Mouse (Mus musculus): ENCODE data around the gene Acta1.

Gene Acta1

DNA sequence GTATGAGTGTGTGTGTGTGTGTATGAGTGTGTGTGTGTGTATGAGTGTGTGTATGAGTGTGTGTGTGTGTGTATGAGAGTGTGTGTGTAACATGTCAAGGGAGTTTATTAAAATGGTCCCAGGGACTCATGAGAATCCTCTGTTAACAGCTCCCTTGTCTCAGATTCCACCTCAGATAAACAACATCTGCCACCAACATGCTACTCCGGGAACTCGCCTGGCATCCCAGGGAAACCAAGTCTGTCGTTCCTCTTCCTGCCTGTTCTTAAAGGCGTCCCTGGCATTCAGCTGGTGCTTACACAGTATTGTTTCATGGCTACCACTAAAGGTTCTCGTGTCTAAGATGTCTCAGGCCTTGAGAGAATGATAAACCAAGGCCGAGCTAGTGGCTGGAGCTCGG lies 50.2 kb downstream of the Acta1 start:
- no peak for DNase-seq (ENCODE audit: low spot score)

DNA sequence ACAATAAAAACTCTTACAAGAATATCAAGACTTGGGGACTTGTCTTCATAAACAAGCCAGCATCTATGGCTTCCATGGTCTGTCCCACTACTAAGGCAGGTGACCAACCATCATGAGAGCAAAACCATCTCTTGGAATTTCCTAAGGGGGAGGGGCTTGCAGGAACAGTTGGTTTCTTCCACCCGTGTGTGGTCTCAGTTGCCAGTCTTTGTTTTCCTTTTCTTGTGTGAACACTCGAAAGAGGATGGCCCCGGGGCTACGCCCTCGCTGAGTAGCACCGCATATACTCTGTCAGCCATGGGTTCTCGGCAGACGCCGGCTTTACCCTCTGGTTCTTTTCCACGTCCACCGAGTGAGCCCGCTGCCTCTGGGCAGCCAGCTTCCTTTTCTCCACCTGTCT lies 52.5 kb downstream of the Acta1 start:
- DNase-seq (ENCODE audit: low spot score): no peak

All from urinary bladder, postnatal 25 days (tissue).